Mouse (Mus musculus): Measurements from ENCODE around the gene Rpl9-ps1.

- TF ChIP-seq CTCF (conservative IDR thresholded peaks at IDR 0.05; ENCODE audit: insufficient read depth, insufficient read length, low read depth, low read length) (no peak), POLR2A (IDR thresholded peaks at IDR 0.05; ENCODE audit: low read depth, low read length) (no peak)
Measured at GRCm38 (mm10) chr11:83600576-83600975, 44.8 kb downstream of the Rpl9-ps1 start.

Data from kidney, adult 2 months (tissue).